Mouse (Mus musculus): ENCODE measurements at regions not wholly inside any gene's neighbourhood (a gene's known extent, or its start where the extent isn't known, plus 50 kb on each side); places are given as distances from the start of the nearest gene placed in this dataset.

- Histone ChIP-seq H3K27me3 (replicated peaks) (no peaks in the 10 kb centered on the region), H3K9ac (no peak overlapping the region), H3K4me2 (no peak overlapping the region), H3K36me3 (no peaks in the 10 kb centered on the region), H3K27ac (no peak overlapping the region), H3K4me3 (no peak overlapping the region), H3K9me3 (replicated peaks) (no peaks in the 10 kb centered on the region), H3K4me1 (no peaks in the 10 kb centered on the region)
- WGBS (ENCODE audit: insufficient replicate concordance), result 73% methylated on average over 5 of the region's 5 CpGs
- ATAC-seq, result no peak
Observed at GRCm38 (mm10) chr10:125467503-125467902, 78.2 kb upstream of the Slc16a7 start.

GRCm38 (mm10) chr10:125488350-125488749 is 99.1 kb upstream of the Slc16a7 start:
- Histone ChIP-seq H3K36me3 (no peaks in the 10 kb centered on the region), H3K9me3 (replicated peaks) (no peaks in the 10 kb centered on the region), H3K9ac (no peak overlapping the region), H3K4me3 (no peak overlapping the region), H3K4me1 (no peaks in the 10 kb centered on the region), H3K27ac (no peak overlapping the region), H3K4me2 (no peak overlapping the region), H3K27me3 (replicated peaks) (no peaks in the 10 kb centered on the region)
- WGBS (ENCODE audit: insufficient replicate concordance), result 24% methylated on average over 3 of the region's 3 CpGs
- no peak for ATAC-seq

GRCm38 (mm10) chr10:125490395-125490794 is 101.1 kb upstream of the Slc16a7 start:
- Histone ChIP-seq H3K27ac (no peak overlapping the region), H3K9ac (no peak overlapping the region), H3K4me1 (no peaks in the 10 kb centered on the region), H3K4me3 (no peak overlapping the region), H3K9me3 (replicated peaks) (no peaks in the 10 kb centered on the region), H3K27me3 (replicated peaks) (no peaks in the 10 kb centered on the region), H3K4me2 (no peak overlapping the region), H3K36me3 (no peaks in the 10 kb centered on the region)
- no peak for ATAC-seq
- WGBS (ENCODE audit: insufficient replicate concordance), result 51% methylated on average over 4 of the region's 4 CpGs

- ATAC-seq, result no peak
- no peak overlapping the region for H3K4me2 ChIP-seq
- H3K4me1 ChIP-seq, result no peaks in the 10 kb centered on the region
- no peak overlapping the region for H3K9ac ChIP-seq
- H3K36me3 ChIP-seq, result no peaks in the 10 kb centered on the region
- H3K27ac ChIP-seq, result no peak overlapping the region
- no peaks in the 10 kb centered on the region for H3K9me3 ChIP-seq (replicated peaks)
- H3K4me3 ChIP-seq, result no peak overlapping the region
- 58% methylated on average over 4 of the region's 4 CpGs for WGBS (ENCODE audit: insufficient replicate concordance)
- no peaks in the 10 kb centered on the region for H3K27me3 ChIP-seq (replicated peaks)
Observed at GRCm38 (mm10) chr10:125494489-125494888, 105.2 kb upstream of the Slc16a7 start.

- Histone ChIP-seq H3K4me2 (no peak overlapping the region), H3K9ac (no peak overlapping the region), H3K36me3 (no peaks in the 10 kb centered on the region), H3K9me3 (replicated peaks) (no peaks in the 10 kb centered on the region), H3K4me3 (no peak overlapping the region), H3K27me3 (replicated peaks) (no peaks in the 10 kb centered on the region), H3K27ac (no peak overlapping the region), H3K4me1 (no peaks in the 10 kb centered on the region)
- no peak for ATAC-seq
- WGBS (ENCODE audit: insufficient replicate concordance), result 15% methylated on average over 1 of the region's 1 CpGs
Observed at GRCm38 (mm10) chr10:125498347-125498746, 109.1 kb upstream of the Slc16a7 start.

- WGBS (ENCODE audit: insufficient replicate concordance), result 65% methylated on average over 4 of the region's 4 CpGs
- no peaks in the 10 kb centered on the region for H3K9me3 ChIP-seq (replicated peaks)
- no peaks in the 10 kb centered on the region for H3K27me3 ChIP-seq (replicated peaks)
- ATAC-seq, result no peak
- H3K9ac ChIP-seq, result no peak overlapping the region
- H3K36me3 ChIP-seq, result no peaks in the 10 kb centered on the region
- H3K27ac ChIP-seq, result no peak overlapping the region
- H3K4me1 ChIP-seq, result no peaks in the 10 kb centered on the region
- no peak overlapping the region for H3K4me3 ChIP-seq
- H3K4me2 ChIP-seq, result no peak overlapping the region
Observed at GRCm38 (mm10) chr10:125500338-125500737, 111.1 kb upstream of the Slc16a7 start.

GRCm38 (mm10) chr10:125515026-125515425 is 125.8 kb upstream of the Slc16a7 start:
- H3K4me1 ChIP-seq, result no peaks in the 10 kb centered on the region
- H3K4me2 ChIP-seq, result no peak overlapping the region
- H3K27ac ChIP-seq, result no peak overlapping the region
- no peaks in the 10 kb centered on the region for H3K36me3 ChIP-seq
- no peak for ATAC-seq
- H3K27me3 ChIP-seq (replicated peaks), result no peaks in the 10 kb centered on the region
- 60% methylated on average over 5 of the region's 5 CpGs for WGBS (ENCODE audit: insufficient replicate concordance)
- H3K9me3 ChIP-seq (replicated peaks), result no peaks in the 10 kb centered on the region
- no peak overlapping the region for H3K9ac ChIP-seq
- H3K4me3 ChIP-seq, result no peak overlapping the region

GRCm38 (mm10) chr10:125530876-125531275 is 141.6 kb upstream of the Slc16a7 start:
- Histone ChIP-seq H3K4me2 (no peak overlapping the region), H3K9ac (no peak overlapping the region), H3K4me3 (no peak overlapping the region), H3K4me1 (no peaks in the 10 kb centered on the region), H3K9me3 (replicated peaks) (no peaks in the 10 kb centered on the region), H3K36me3 (no peaks in the 10 kb centered on the region), H3K27ac (no peak overlapping the region), H3K27me3 (replicated peaks) (no peaks in the 10 kb centered on the region)
- no peak for ATAC-seq
- 66% methylated on average over 6 of the region's 6 CpGs for WGBS (ENCODE audit: insufficient replicate concordance)

GRCm38 (mm10) chr10:125538316-125538715 is 149.1 kb upstream of the Slc16a7 start:
- no peak overlapping the region for H3K4me2 ChIP-seq
- no peaks in the 10 kb centered on the region for H3K27me3 ChIP-seq (replicated peaks)
- H3K27ac ChIP-seq, result no peak overlapping the region
- WGBS (ENCODE audit: insufficient replicate concordance), result 43% methylated on average over 1 of the region's 1 CpGs
- no peak for ATAC-seq
- no peaks in the 10 kb centered on the region for H3K4me1 ChIP-seq
- H3K9ac ChIP-seq, result no peak overlapping the region
- H3K4me3 ChIP-seq, result no peak overlapping the region
- no peaks in the 10 kb centered on the region for H3K9me3 ChIP-seq (replicated peaks)
- no peaks in the 10 kb centered on the region for H3K36me3 ChIP-seq

- Histone ChIP-seq H3K4me1 (no peaks in the 10 kb centered on the region), H3K36me3 (no peaks in the 10 kb centered on the region), H3K9me3 (replicated peaks) (0 out of 2 replicates have a peak, but pooled peaks cover 4% of the 10 kb centered on the region), H3K4me3 (no peak overlapping the region), H3K9ac (no peak overlapping the region), H3K27ac (no peak overlapping the region), H3K27me3 (replicated peaks) (no peaks in the 10 kb centered on the region), H3K4me2 (no peak overlapping the region)
- 55% methylated on average over 7 of the region's 7 CpGs for WGBS (ENCODE audit: insufficient replicate concordance)
- no peak for ATAC-seq
Observed at GRCm38 (mm10) chr10:125586489-125587147, 197.4 kb upstream of the Slc16a7 start.

- Histone ChIP-seq H3K9ac (no peak overlapping the region), H3K4me1 (no peaks in the 10 kb centered on the region), H3K4me3 (no peak overlapping the region), H3K36me3 (no peaks in the 10 kb centered on the region), H3K9me3 (replicated peaks) (no peaks in the 10 kb centered on the region), H3K4me2 (no peak overlapping the region), H3K27ac (no peak overlapping the region), H3K27me3 (replicated peaks) (no peaks in the 10 kb centered on the region)
- 69% methylated on average over 5 of the region's 5 CpGs for WGBS (ENCODE audit: insufficient replicate concordance)
- no peak for ATAC-seq
Observed at GRCm38 (mm10) chr10:125593006-125593405, 203.7 kb upstream of the Slc16a7 start.

- H3K27ac ChIP-seq, result no peak overlapping the region
- H3K36me3 ChIP-seq, result no peaks in the 10 kb centered on the region
- H3K4me3 ChIP-seq, result no peak overlapping the region
- H3K9me3 ChIP-seq (replicated peaks), result no peaks in the 10 kb centered on the region
- no peak overlapping the region for H3K4me2 ChIP-seq
- ATAC-seq, result no peak
- H3K9ac ChIP-seq, result no peak overlapping the region
- no peaks in the 10 kb centered on the region for H3K27me3 ChIP-seq (replicated peaks)
- H3K4me1 ChIP-seq, result no peaks in the 10 kb centered on the region
- 61% methylated on average over 10 of the region's 10 CpGs for WGBS (ENCODE audit: insufficient replicate concordance)
Observed at GRCm38 (mm10) chr10:125607787-125608617, 218.7 kb upstream of the Slc16a7 start.
